Mouse (Mus musculus): ENCODE data around the gene Plvap.
A peak's percentile ranks its signal among the peaks of the same experiment; 100 is the strongest.

Plvap gene

GRCm38 (mm10) chr8:71485142-71486135, 26.1 kb downstream of the Plvap start, which contains the start of gene Ano8:
TSS of gene Ano8 (minus strand) at chr8:71485963.
- peak; percentile 89 for DNase-seq

- peak; percentile 67 for DNase-seq
These were observed 26.8 kb downstream of the Plvap start for GRCm38 (mm10) chr8:71484736-71485135.

GRCm38 (mm10) chr8:71483932-71484331, 27.6 kb downstream of the Plvap start:
- no peak for DNase-seq

- DNase-seq = no peak
These were observed 32.6 kb downstream of the Plvap start for GRCm38 (mm10) chr8:71478943-71479342.

GRCm38 (mm10) chr8:71477196-71477845, 34.2 kb downstream of the Plvap start:
- DNase-seq = peak; percentile 71

- DNase-seq = peak; percentile 90
These were observed 35.2 kb downstream of the Plvap start for GRCm38 (mm10) chr8:71476099-71476940.

GRCm38 (mm10) chr8:71475702-71476075, 35.9 kb downstream of the Plvap start:
- DNase-seq = peak; percentile 70

GRCm38 (mm10) chr8:71474785-71475701, 36.5 kb downstream of the Plvap start:
- peak; percentile 76 for DNase-seq

- DNase-seq = peak; percentile 63
These were observed 37.2 kb downstream of the Plvap start for GRCm38 (mm10) chr8:71474344-71474743.

- peak; percentile 37 for DNase-seq
These were observed 38.8 kb downstream of the Plvap start for GRCm38 (mm10) chr8:71472601-71473386.

- peak; percentile 53 for DNase-seq
These were observed 39.7 kb downstream of the Plvap start for GRCm38 (mm10) chr8:71471861-71472260.

GRCm38 (mm10) chr8:71470913-71471255, 40.7 kb downstream of the Plvap start:
- DNase-seq = peak; percentile 61

GRCm38 (mm10) chr8:71470146-71470912, 41.2 kb downstream of the Plvap start:
- peak; percentile 62 for DNase-seq

- DNase-seq = peak; percentile 84
These were observed 42.1 kb downstream of the Plvap start for GRCm38 (mm10) chr8:71469411-71469810.

GRCm38 (mm10) chr8:71468916-71469315, 42.6 kb downstream of the Plvap start, which contains the start of gene Dda1:
TSS of gene Dda1 (plus strand) at chr8:71469199.
- peak; percentile 99 for DNase-seq

GRCm38 (mm10) chr8:71468001-71468400, 43.6 kb downstream of the Plvap start:
- DNase-seq = peak; percentile 62

- DNase-seq = peak; percentile 53
These were observed 44.4 kb downstream of the Plvap start for GRCm38 (mm10) chr8:71467201-71467600.

GRCm38 (mm10) chr8:71466198-71466597, 45.4 kb downstream of the Plvap start:
- peak; percentile 69 for DNase-seq

GRCm38 (mm10) chr8:71465733-71466132, 45.8 kb downstream of the Plvap start:
- DNase-seq = peak; percentile 59

Data from cerebellum, adult 9-11 months (tissue).